ENCODE assay signal across 8 mouse cellular contexts in the genomic region with DNA sequence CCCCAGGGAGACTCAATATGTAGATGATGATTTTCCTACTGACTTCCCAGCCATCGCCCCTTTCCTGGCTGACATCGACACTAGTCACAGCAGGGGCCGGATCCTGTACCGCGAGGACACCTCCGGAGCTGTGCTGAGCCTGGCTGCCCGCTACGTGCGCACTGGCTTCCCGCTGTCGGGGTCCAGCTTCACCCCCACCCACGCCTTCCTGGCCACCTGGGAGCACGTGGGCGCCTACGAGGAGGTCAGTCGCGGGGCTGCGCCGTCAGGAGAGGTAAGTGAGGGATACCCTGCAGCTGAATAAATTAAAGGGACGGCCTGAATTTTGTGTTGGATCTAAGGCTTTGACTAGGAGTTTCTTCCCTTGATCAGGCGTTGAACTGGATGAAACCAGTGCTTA. TPM values are rescaled to one million over a fixed set of nuclear protein-coding genes. Genes with fewer than 3 reads are reported as not detected.
DNase-seq lines count a peak whose midpoint lies in the region; ATAC-seq and TF ChIP-seq lines count a peak whose summit lies in the region.

No protein-coding gene starts in this region.

- H3K4me3 ChIP-seq in ES-E14 (ENCODE audit: insufficient read depth in 1 of 2, low read depth in 1 of 2, low read length in 2 of 2, poor library complexity in 1 of 2, severe bottlenecking in 1 of 2) = peak overlapping the region; percentile 74 to 91
- H3K4me3 ChIP-seq in heart, postnatal 0 days (ENCODE audit: low read depth, low read length) = peak overlapping the region; percentile 68
- H3K4me3 ChIP-seq in liver, embryonic 13.5 days (replicated peaks) = peak overlapping the region; percentile 60

- peak overlapping the region; percentile 83 for H3K4me2 ChIP-seq in heart, postnatal 0 days (ENCODE audit: low read depth, low read length)
- H3K4me2 ChIP-seq in liver, embryonic 13.5 days = peak overlapping the region; percentile 77

- peak overlapping the region; percentile 50; the same call in 1 of the 2 replicates for H3K27ac ChIP-seq in ES-E14 (ENCODE audit: insufficient read depth, low read depth, low read length, poor library complexity, severe bottlenecking)
- no peak overlapping the region for H3K27ac ChIP-seq in heart, postnatal 0 days (ENCODE audit: low read depth)
- H3K27ac ChIP-seq in liver, embryonic 13.5 days = no peak overlapping the region

- ATAC-seq in heart, postnatal 0 days (ENCODE audit: insufficient read depth, low read depth) = no peak
- ATAC-seq in liver, embryonic 13.5 days (ENCODE audit: low read depth) = 0 out of 2 replicates have a peak, but pooled peaks have one; percentile 13

- TF ChIP-seq EP300 in heart, postnatal 0 days (IDR thresholded peaks at IDR 0.05; ENCODE audit: low read depth) = no peak

- in situ Hi-C loops in ES-E14 (cut with MboI; ENCODE audit: low sequenced_read_pairs in 2 of 2, unreplicated experiment in 2 of 2) = loop anchor here in 1 of 2 experiments (10.0 to 25.0 kb wide), 3 partner anchors 53 to 235 kb away; a partner anchor contains a TSS

- peak overlapping the region; percentile 71 for H3K9ac ChIP-seq in ES-E14 (ENCODE audit: insufficient read depth, low read depth, low read length, poor library complexity, severe bottlenecking)
- H3K9ac ChIP-seq in heart, postnatal 0 days (replicated peaks; ENCODE audit: low read depth, low read length) = peak overlapping the region; percentile 51; the same call in 1 of the 2 replicates
- H3K9ac ChIP-seq in liver, embryonic 13.5 days = 0 out of 2 replicates have a peak overlapping the region, but pooled peaks have one; percentile 17

- DNase-seq in B cell, adult 2 months = peak; percentile 7 to 8
- DNase-seq in ES-E14 (ENCODE audit: low read depth, low spot score) = no peak
- no peak for DNase-seq in heart, postnatal 0 days (ENCODE audit: low spot score)
- no peak for DNase-seq in liver, embryonic 13.5 days
- DNase-seq in left cerebral cortex, adult 8-10 months (ENCODE audit: low spot score in 2 of 2) = no peak
- DNase-seq in retina, embryonic 14.5 days (ENCODE audit: low spot score) = no peak
- DNase-seq in adrenal gland, postnatal 36 days = no peak
- no peak for DNase-seq in lung, postnatal 36 days

- peaks cover 33% of the 10 kb centered on the region for H3K36me3 ChIP-seq in ES-E14 (ENCODE audit: control insufficient read depth, insufficient read depth, low read length, poor library complexity, severe bottlenecking)
- peaks cover 16% of the 10 kb centered on the region for H3K36me3 ChIP-seq in heart, postnatal 0 days (replicated peaks; ENCODE audit: control insufficient read depth, insufficient read depth, low read length)
- no peaks in the 10 kb centered on the region for H3K36me3 ChIP-seq in liver, embryonic 13.5 days

- no peak for TF ChIP-seq CTCF in heart, postnatal 0 days (IDR thresholded peaks at IDR 0.05; ENCODE audit: low read depth)

- H3K27me3 ChIP-seq in heart, postnatal 0 days (ENCODE audit: control insufficient read depth, insufficient read depth, low read length) = no peaks in the 10 kb centered on the region
- H3K27me3 ChIP-seq in liver, embryonic 13.5 days = peaks cover 45% of the 10 kb centered on the region

- 7% methylated on average over 21 of the region's 21 CpGs for WGBS in heart, postnatal 0 days
- WGBS in liver, embryonic 13.5 days (ENCODE audit: insufficient replicate concordance) = 11% methylated on average over 21 of the region's 21 CpGs

- H3K4me1 ChIP-seq in ES-E14 (ENCODE audit: control insufficient read depth in 2 of 2, insufficient read depth in 2 of 2, low read length in 2 of 2, poor library complexity in 1 of 2) = peaks cover 18 to 24% of the 10 kb centered on the region in 2 experiments
- peaks cover 9% of the 10 kb centered on the region for H3K4me1 ChIP-seq in heart, postnatal 0 days (ENCODE audit: control insufficient read depth, insufficient read depth)
- H3K4me1 ChIP-seq in liver, embryonic 13.5 days (replicated peaks) = peaks cover 20% of the 10 kb centered on the region

- no peaks in the 10 kb centered on the region for H3K9me3 ChIP-seq in ES-E14 (ENCODE audit: control insufficient read depth, insufficient read depth, low read depth, low read length)
- H3K9me3 ChIP-seq in heart, postnatal 0 days (replicated peaks; ENCODE audit: control insufficient read depth, low read length) = no peaks in the 10 kb centered on the region
- no peaks in the 10 kb centered on the region for H3K9me3 ChIP-seq in liver, embryonic 13.5 days (replicated peaks)

TF ChIP-seq in ES-E14, 5 proteins besides CTCF, POLR2A, EP300 and RAD21:
- no peak for TF ChIP-seq MAFK (IDR thresholded peaks at IDR 0.05; ENCODE audit: insufficient read depth, low read depth, low read length)
- TF ChIP-seq ZNF384 (IDR thresholded peaks at IDR 0.05; ENCODE audit: low read depth, low read length) = no peak
- no peak for TF ChIP-seq HCFC1 (IDR thresholded peaks at IDR 0.05; ENCODE audit: borderline replicate concordance, insufficient read depth, low read length)
- no peak for TF ChIP-seq CHD2 (IDR thresholded peaks at IDR 0.05; ENCODE audit: low read depth, low read length)
- TF ChIP-seq ZC3H11A (IDR thresholded peaks at IDR 0.05; ENCODE audit: borderline replicate concordance, low read depth, low read length) = no peak
TF ChIP-seq in ES-E14: peak in this region for 0.

RNA-seq across cellular contexts. Expression of a gene that starts 1.2 kb away (rescaled TPM):
- 399 and 646 TPM in 2 replicates for total RNA-seq in ES-E14 (2012; rRNA removed)
- 79.7 and 93.8 TPM in 2 replicates for total RNA-seq in heart, postnatal 0 days (2014; rRNA removed; ENCODE audit: low replicate concordance)
- polyA plus RNA-seq in heart, postnatal 0 days (2015; fragmentation: Nextera tagmentation; extraction: Ambion mirVana) = 40.9 and 47.7 TPM in 2 replicates
- polyA plus RNA-seq in liver, embryonic 13.5 days (2015; fragmentation: Nextera tagmentation; extraction: Ambion mirVana) = 13.9 and 16.5 TPM in 2 replicates
- total RNA-seq in left cerebral cortex, adult 8-10 months (2022) = 1 to 10 TPM; 2.1 to 4.1 (median 3.3) TPM
- total RNA-seq in adrenal gland, postnatal 36 days (2021) = 10 to 100 TPM; 24.8 to 32.8 TPM

Comparison
In these comparisons a context has a peak if more than half of its experiments do, and no peak if none do; other contexts are left out.
1. DNase-seq: peak in B cell, adult 2 months (2 of 2); none in ES-E14 (single experiment), heart, postnatal 0 days (single experiment), liver, embryonic 13.5 days (single experiment), left cerebral cortex, adult 8-10 months (0 of 2), retina, embryonic 14.5 days (single experiment), adrenal gland, postnatal 36 days (0 of 2) and lung, postnatal 36 days (single experiment).
2. H3K9ac ChIP-seq: peak in every context shown above with its lines; median percentile 71 in ES-E14; 51 in heart, postnatal 0 days; 17 in liver, embryonic 13.5 days.
3. RNA of a gene that starts 1.2 kb away (total RNA-seq): 399 to 646 TPM in ES-E14, 79.7 to 93.8 TPM in heart, postnatal 0 days and 24.8 to 32.8 TPM in adrenal gland, postnatal 36 days; 2.1 to 4.1 TPM in left cerebral cortex, adult 8-10 months; every median in the first group is over 4 times any median in the second.
4. Peak in every context shown above with its lines, with median percentiles within 50 percentile points of each other: H3K4me3 ChIP-seq.